Mouse (Mus musculus) liver, embryonic 14.5 days (tissue): ENCODE measurements around the gene Olfm2.

Experiments used
- CTCF ChIP-seq: IDR thresholded peaks from 2 replicates; pipeline ENCODE4 v1.5.1; 2016; ENCODE audit warnings: antibody characterized with exemption, low read depth, control low read depth
- EP300 ChIP-seq: IDR thresholded peaks from 2 replicates; pipeline ENCODE4 v1.6.1; 2016; ENCODE audit warnings: antibody characterized with exemption, low read depth

DNA sequence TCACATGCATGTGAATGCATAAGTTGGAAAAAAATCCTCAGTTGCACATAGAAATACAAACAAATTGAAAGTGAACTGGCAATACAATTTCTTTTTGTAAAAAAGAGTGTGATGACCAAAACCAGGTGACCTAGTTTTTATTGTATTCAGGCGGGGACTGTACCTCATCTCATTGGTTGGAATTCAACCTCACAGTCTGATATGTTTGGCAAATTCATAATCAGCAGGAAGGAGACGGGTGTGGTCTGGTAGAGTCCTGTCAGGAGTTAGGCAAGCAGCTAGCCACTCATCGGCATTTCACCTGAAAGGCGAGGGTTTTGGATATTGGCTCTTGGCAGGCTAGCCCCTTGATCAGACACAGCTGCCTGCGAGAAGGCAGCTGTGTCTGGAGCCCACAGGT is 3.1 kb upstream of the Olfm2 start:
- TF ChIP-seq CTCF (no peak), EP300 (no peak)
